Mouse (Mus musculus) cerebellum, adult 2 months (tissue): ENCODE results near the gene Cytip.

Source experiments
- CTCF ChIP-seq: fragments of 200-500 bp; IDR thresholded peaks from 2 replicates; pipeline ENCODE4 v1.5.1; 2011; ENCODE audit warnings: low read depth, mild to moderate bottlenecking, control low read depth, low read length, moderate library complexity, borderline replicate concordance; ENCODE audit not compliant: insufficient read depth
- POLR2A ChIP-seq: fragments of 200-500 bp; IDR thresholded peaks from 2 replicates; pipeline ENCODE4 v1.6.1; 2011; ENCODE audit warnings: low read length, control low read depth, borderline replicate concordance; ENCODE audit not compliant: insufficient read depth

GRCm38 (mm10) chr2:58159880-58160279 lies 35.5 kb downstream of the Cytip start:
- no peak for TF ChIP-seq POLR2A
- no peak for TF ChIP-seq CTCF
